Mouse (Mus musculus) CD4-positive naive resting alpha-beta T cell, adult 76 days (primary cell): ENCODE measurements around the gene Wrap53. TPM values are rescaled to one million over a fixed set of nuclear protein-coding genes. Genes with fewer than 3 reads are reported as not detected.

Source experiments
- total RNA-seq: library from RNA; stranded (reverse); gene quantifications from one replicate; pipeline ENCODE4 v1.2.4, GENCODE M21; 2023

Gene Wrap53
- 7.5 TPM for total RNA-seq

DNA sequence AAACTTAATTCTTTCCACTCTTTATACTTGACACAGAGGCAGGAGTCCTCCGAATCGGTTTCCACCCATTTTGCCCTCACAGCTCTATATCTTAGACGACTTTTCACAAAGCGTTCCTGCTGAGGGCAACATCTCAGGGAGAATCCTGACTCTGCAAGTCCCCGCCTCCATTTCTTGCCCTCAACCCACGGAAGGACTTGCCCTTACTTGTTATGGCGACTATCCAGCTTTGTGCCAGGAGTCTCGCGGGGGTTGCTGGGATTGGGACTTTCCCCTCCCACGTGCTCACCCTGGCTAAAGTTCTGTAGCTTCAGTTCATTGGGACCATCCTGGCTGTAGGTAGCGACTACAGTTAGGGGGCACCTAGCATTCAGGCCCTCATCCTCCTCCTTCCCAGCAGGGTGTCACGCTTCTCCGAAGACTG lies at the start of gene Wrap53, which contains the start of gene Trp53:
TSS of gene Wrap53 (minus strand) at position 165 of the 424 bp plus-strand sequence.
TSS of gene Trp53 (plus strand) at position 269 of the 424 bp plus-strand sequence.

DNA sequence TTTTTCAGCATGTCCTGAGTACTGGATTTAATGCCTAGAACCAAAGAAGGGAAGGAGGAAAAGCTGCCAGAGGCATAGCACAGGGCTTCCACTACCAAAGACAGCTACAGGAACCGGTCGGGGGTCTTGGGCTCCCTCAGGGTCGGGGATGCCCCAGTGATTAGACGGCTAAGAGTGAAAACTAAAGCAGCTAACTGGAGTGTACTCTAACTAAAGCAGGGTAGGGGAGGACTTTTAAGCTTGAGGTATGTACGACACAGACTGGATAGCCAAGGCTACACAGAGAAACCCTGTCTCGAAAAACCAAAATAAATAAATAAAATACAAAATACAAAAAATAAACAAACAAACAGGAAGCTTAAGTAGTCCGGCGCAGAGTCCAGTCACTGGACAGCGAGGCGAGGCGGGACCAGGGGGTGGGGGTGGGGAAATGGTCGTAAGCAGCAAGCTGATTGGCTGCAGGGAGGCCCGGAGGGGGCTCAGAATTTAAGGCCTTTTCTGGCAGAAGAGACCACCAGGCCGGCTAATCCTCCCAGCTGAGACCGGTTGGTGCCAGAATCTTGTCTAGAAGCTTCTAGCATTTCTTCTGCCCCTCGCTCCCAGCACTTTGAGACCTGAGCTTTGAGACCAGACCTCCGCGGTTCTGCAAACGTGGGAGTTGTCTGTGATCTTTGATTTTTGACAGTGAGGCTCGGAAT lies 41.7 kb upstream of the Wrap53 start, which contains the start of gene Sat2:
TSS of gene Sat2 (plus strand) at position 454 of the 698 bp plus-strand sequence.

DNA sequence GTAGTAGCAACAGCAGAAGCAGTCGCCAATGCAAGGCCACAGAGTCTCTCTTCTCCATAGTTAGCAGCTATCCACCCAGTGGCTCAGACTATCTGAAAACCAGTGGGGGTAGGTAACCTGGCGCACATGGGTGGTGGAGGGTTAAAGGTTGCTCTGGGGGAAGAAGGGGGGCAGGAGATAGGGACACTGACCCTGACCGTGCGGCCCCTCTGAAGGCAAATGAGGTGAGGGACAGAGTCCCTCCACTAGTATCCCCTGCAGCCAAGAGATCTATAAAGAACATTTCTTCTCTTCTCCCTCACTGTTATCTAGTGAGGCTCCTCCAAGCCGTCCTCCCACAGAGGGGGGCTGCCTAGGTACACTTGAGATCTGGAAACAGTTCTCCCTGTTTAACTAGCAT lies 37.8 kb upstream of the Wrap53 start, which contains the start of gene Shbg:
TSS of gene Shbg (minus strand) at position 101 of the 400 bp plus-strand sequence.

DNA sequence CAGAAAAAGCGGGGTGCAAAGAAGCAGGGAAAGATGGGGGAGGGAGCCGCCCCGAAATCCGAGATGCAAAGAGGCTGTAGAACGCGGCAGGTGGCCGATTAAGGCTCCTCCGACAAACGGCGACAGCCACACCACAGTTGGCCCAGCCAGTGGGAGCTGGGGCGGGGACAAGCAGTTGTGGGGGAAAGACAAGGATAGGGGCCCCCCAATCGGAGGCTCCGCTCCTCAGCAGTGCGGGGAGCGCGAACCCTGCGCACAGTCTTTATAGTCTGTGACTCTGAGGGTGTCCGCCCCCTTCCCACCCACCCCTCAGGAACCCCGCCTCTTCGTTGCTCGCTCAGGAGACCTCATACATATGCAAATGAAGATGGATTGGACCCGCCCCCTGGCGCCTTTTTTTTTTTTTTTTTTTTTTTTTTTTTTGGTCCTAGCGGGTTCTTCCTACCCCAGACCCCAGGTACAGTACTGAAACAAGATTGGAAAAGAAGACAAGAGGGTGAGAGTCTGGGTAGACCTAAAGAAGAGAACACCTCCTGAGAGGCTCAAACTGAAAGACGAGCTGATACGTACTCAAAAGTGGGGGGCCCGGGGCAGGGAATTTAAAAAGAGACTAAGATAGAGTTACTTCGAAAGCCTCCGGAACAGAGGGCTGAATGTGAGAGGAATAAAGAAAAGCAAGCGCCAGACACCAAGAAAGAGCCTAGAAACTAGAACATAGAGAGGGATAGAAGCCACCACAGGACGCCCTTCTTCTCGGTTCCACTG lies 25.9 kb upstream of the Wrap53 start, which contains the start of gene Atp1b2:
TSS of gene Atp1b2 (minus strand) at position 217 of the 765 bp plus-strand sequence.

DNA sequence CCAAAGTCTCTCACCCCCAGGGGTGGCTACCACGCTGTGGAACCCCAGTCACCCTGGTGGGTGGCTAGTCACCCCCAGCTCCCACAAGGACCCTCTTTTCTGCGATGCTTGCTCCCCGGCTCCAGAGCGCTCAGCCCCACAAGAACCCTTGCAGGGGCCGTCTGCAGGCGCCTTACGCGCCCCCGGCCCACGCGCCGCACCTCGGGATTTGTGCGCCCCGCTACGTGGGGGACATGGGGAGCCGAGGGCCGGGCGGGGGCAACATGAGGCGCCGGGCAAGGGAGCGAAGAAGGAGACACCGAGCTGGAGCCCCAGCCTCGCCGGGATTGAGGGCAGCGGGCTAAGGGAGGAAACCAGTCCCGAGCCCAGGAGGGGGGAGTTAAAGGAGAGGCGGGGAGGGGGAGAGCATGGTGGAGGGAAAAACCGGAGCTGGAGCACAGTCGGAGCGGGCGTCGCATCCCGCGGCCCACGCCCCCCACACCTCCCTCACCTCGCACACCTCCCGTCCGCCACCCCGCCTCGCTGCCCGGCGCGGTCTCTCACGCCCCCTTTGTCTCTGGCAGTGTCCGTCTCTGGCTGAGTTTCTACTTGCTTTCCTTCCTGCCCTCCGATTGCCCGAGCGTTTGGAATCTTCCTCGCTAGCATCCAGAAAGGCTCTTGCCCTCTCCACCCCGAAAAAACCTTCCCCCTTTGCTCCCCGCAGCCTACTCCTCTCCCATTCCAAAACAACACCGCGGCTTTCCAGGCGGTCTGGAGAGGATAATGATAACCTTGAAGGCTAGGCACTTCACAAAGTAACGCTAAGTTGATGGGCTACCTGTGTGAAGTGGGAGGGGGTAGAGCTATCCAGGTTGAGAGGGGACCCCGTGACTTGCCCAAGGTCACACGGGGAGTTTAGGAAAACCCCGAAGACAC lies 19.9 kb downstream of the Wrap53 start, which contains the start of gene Efnb3:
TSS of gene Efnb3 (minus strand) at position 355 of the 915 bp plus-strand sequence.

DNA sequence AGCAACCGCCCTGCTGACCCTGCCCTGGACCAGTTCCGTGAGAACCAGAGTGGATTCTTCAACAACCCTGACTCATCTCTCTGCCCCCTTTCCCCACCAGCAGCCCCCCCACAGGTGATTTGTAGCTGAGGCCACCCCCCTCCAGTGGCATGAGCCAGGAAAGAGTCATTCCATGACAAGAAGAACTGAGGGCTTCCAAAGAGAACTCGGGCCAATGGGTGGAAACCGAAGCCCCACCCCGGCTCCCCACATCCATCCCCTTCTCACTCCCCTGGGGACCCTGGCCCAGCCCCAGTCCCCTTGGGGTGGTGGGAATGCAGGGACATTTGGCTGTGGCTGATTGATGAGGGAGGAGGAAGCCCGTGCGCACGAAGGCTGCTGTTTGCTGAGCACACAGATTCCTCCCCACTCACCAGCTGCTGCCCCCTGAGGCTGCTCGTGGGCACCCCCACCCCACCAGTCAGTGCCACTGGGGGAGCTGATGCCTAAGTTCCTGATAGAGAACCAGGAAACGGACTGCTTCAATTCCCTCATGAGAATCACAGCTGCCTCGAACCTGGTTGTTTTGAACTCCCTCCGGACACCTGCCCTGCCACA lies 30.9 kb downstream of the Wrap53 start, which contains the start of gene Dnah2:
TSS of gene Dnah2 (minus strand) at position 51 of the 597 bp plus-strand sequence.

Other genes with a start within 250 kb of the Wrap53 start
- gene Rnf227, start 239.8 kb downstream of the Wrap53 start, total RNA-seq: 0.85 TPM
- 737 TPM for gene Chd3, start 210.8 kb downstream of the Wrap53 start, total RNA-seq
- 29.4 TPM for gene Naa38, start 184.8 kb downstream of the Wrap53 start, total RNA-seq
- 32.5 TPM for gene Cyb5d1, start 184.6 kb downstream of the Wrap53 start, total RNA-seq
- 7.9 TPM for gene Tmem88, start 182.0 kb downstream of the Wrap53 start, total RNA-seq
- gene Kdm6b, start 166.6 kb downstream of the Wrap53 start, total RNA-seq: 254 TPM
- gene Dnah2, start 31.1 kb downstream of the Wrap53 start, total RNA-seq: 0.59 TPM
- 0.23 TPM for gene Efnb3, start 20.1 kb downstream of the Wrap53 start, total RNA-seq
- 112 TPM for gene Trp53, start 104 bp upstream of the Wrap53 start, total RNA-seq
- gene Atp1b2, start 25.7 kb upstream of the Wrap53 start, total RNA-seq: 0.91 TPM
- gene Shbg, start 37.6 kb upstream of the Wrap53 start, total RNA-seq: not detected
- gene Sat2, start 41.8 kb upstream of the Wrap53 start, total RNA-seq: not detected
- gene Fxr2, start 52.7 kb upstream of the Wrap53 start, total RNA-seq: 64.1 TPM
- gene Sox15, start 75.1 kb upstream of the Wrap53 start, total RNA-seq: 0.70 TPM
- 70.5 TPM for gene Mpdu1, start 82.4 kb upstream of the Wrap53 start, total RNA-seq
- gene Cd68, start 85.9 kb upstream of the Wrap53 start, total RNA-seq: 9.1 TPM
- gene Eif4a1, start 92.2 kb upstream of the Wrap53 start, total RNA-seq: 715 TPM
- 110 TPM for gene Senp3, start 101.8 kb upstream of the Wrap53 start, total RNA-seq
- not detected for gene Tnfsf13, start 105.5 kb upstream of the Wrap53 start, total RNA-seq
- 0.76 TPM for gene Tnfsf12, start 115.6 kb upstream of the Wrap53 start, total RNA-seq
- not detected for gene Tnfsfm13, start 115.8 kb upstream of the Wrap53 start, total RNA-seq
- 169 TPM for gene Polr2a, start 178.4 kb upstream of the Wrap53 start, total RNA-seq
- gene Slc35g3, start 181.7 kb upstream of the Wrap53 start, total RNA-seq: not detected
- gene Zbtb4, start 185.7 kb upstream of the Wrap53 start, total RNA-seq: 52.5 TPM
- gene Chrnb1, start 215.7 kb upstream of the Wrap53 start, total RNA-seq: 1.9 TPM
- not detected for gene Fgf11, start 221.6 kb upstream of the Wrap53 start, total RNA-seq
- not detected for gene Tmem102, start 225.4 kb upstream of the Wrap53 start, total RNA-seq
- not detected for gene Gm39566, start 235.0 kb upstream of the Wrap53 start, total RNA-seq
- not detected for gene Spem2, start 238.2 kb upstream of the Wrap53 start, total RNA-seq
- gene Spem1, start 241.9 kb upstream of the Wrap53 start, total RNA-seq: not detected